Mouse (Mus musculus) lung, embryonic 14.5 days (tissue): Measurements from ENCODE around the gene Dnmt3a. TPM values are rescaled to one million over a fixed set of nuclear protein-coding genes. Genes with fewer than 3 reads are reported as not detected.

ENCODE experiments used
- ATAC-seq: fragments of 200-750 bp; cut with Nextera tagmentation; 2 replicates; pipeline ENCODE4 v1.8.0; 2017; ENCODE audit warnings: mild to moderate bottlenecking, moderate TSS enrichment, moderate library complexity; ENCODE audit not compliant: insufficient read depth
- DNase-seq: peaks from one replicate; pipeline ENCODE4 v3.0.0-alpha.2; 2015
- H3K27ac ChIP-seq: fragments of 300-500 bp; sonication (generic); 2 replicates; pipeline ENCODE4 v1.5.1; 2014; ENCODE audit warnings: low read depth, mild to moderate bottlenecking, moderate library complexity
- H3K27me3 ChIP-seq: fragments of 300-500 bp; sonication (generic); 2 replicates; pipeline ENCODE4 v1.6.1; 2014; ENCODE audit warnings: low read length, control low read depth; ENCODE audit not compliant: insufficient read depth
- H3K36me3 ChIP-seq: fragments of 300-500 bp; sonication (generic); 2 replicates; pipeline ENCODE4 v1.6.1; 2014; ENCODE audit warnings: control low read depth; ENCODE audit not compliant: insufficient read depth
- H3K4me1 ChIP-seq: fragments of 300-500 bp; sonication (generic); 2 replicates; pipeline ENCODE4 v1.6.1; 2014; ENCODE audit warnings: antibody characterized with exemption, control low read depth; ENCODE audit not compliant: insufficient read depth
- H3K4me2 ChIP-seq: fragments of 300-500 bp; sonication (generic); 2 replicates; pipeline ENCODE4 v1.6.1; 2014; ENCODE audit warnings: mild to moderate bottlenecking
- H3K4me3 ChIP-seq: fragments of 300-500 bp; sonication (generic); 2 replicates; pipeline ENCODE4 v1.5.1; 2014; ENCODE audit warnings: low read depth, low read length
- H3K9ac ChIP-seq: fragments of 300-500 bp; sonication (generic); 2 replicates; pipeline ENCODE4 v1.6.1; 2014
- H3K9me3 ChIP-seq: fragments of 300-500 bp; sonication (generic); 2 replicates; pipeline ENCODE4 v1.6.1; 2016; ENCODE audit warnings: low read depth, low read length, control low read depth
- CTCF ChIP-seq: IDR thresholded peaks from 2 replicates; pipeline ENCODE4 v1.5.1; 2016; ENCODE audit warnings: antibody characterized with exemption, low read depth
- WGBS: fragments of 180-500 bp; shearing (Covaris S2); extraction: QIAGEN DNeasy Blood & Tissue Kit; methylation state at CpG from one replicate; pipeline ENCODE4 v1.1.7; 2014; 5-methylcytosine and 5-hydroxymethylcytosine counted together
- polyA plus RNA-seq: library from polyadenylated mRNA; unstranded; fragments of >200 nt; fragmentation: Nextera tagmentation; extraction: Ambion mirVana; gene quantifications from 2 replicates; pipeline ENCODE4 v1.2.1, GENCODE M21; 2014

The Dnmt3a gene
- polyA plus RNA-seq, 1 experiment from 2014 or later, result 95.5 TPM

DNA sequence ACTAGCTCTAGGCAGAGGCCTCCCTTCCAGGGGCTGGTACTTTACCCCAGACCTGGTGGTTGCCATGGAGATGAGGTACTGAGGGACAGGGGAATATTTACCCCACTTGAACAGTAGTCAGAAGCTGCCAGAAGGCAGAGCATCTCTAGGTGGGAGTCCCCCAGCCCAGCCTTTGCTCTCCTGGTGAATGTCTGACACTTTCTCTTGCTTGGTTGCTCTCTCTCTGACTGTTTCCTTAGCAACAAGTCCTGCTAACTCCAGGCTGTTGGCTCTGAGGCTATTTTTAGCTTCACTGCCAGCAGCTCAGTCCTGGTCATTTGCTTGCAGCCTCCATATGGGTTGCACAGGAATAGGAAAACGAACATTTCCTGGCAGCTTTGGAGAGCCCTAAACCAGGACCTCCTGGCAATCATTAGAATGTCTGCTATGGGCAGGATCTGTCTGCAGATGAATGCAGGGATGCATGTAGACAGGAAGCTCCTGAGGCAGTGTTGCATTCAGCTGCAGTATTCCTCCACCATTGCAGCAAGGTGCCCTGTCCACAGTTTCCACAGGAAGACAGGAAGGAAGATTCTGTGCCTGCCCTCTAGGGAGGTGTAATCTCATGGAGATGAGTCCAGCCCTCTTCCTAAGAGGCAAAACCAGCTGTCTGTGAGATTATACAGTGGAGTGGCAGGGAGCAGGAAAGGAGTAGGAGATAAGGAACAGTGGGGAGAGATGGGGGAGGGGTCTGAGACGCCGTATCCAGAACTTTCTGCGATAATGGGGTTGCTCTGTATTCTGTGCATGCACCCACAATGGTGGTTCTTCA, 81.9 kb downstream of the Dnmt3a start:
- no peaks in the 10 kb centered on the region for H3K9me3 ChIP-seq
- peaks cover 48% of the 10 kb centered on the region for H3K4me1 ChIP-seq
- no peaks in the 10 kb centered on the region for H3K27me3 ChIP-seq
- no peak for TF ChIP-seq CTCF
- peaks cover 43% of the 10 kb centered on the region for H3K36me3 ChIP-seq
- no peak overlapping the region for H3K9ac ChIP-seq
- peak overlapping the region; percentile 74 for H3K27ac ChIP-seq
- H3K4me2 ChIP-seq, result peak overlapping the region; percentile 31; the same call in 1 of the 2 replicates
- ATAC-seq, result peak; percentile 50
- WGBS, result 9% methylated on average over 4 of the region's 4 CpGs
- DNase-seq, result peak; percentile 80
- no peak overlapping the region for H3K4me3 ChIP-seq

DNA sequence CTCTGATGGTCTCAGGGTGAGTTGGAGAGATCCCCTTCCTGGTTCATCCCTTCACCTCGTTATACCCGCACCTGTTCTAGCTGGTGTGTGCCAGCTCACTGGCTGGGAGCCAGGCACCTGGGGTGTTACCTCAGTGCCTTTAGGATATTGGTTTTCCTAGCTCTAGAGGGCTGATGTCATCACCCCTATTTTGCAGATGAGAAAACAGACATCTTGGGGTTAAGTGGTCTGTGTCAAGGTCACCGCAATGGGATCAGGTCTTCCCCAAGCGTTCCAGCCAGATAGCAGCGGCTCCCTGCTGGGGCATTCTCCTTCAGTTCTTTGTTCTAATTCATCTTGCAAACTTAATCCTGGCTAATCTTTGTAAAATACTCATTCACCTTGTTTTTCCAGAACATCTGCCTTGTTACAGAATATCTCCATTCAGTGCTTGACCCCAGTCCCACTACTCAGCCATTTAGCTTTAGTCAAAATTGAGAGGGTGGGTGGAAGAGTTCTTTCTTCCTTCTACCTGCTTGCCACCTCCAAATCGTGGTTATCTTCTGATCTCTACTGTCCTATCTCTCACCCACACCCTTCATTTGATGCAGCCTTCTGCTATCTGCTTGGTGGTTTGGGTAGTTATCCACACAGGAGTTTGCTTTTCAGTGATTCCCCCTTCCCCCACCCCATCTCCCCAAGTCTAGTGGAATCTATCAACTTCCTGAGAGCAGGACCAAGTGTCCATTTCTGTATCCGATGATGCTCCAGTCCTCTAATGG, 84.2 kb downstream of the Dnmt3a start:
- H3K9me3 ChIP-seq, result no peaks in the 10 kb centered on the region
- peaks cover 47% of the 10 kb centered on the region for H3K4me1 ChIP-seq
- peaks cover 34% of the 10 kb centered on the region; the same call in 1 of the 2 replicates for H3K36me3 ChIP-seq
- 39% methylated on average over 7 of the region's 7 CpGs for WGBS
- no peak overlapping the region for H3K9ac ChIP-seq
- ATAC-seq, result no peak
- no peak overlapping the region for H3K27ac ChIP-seq
- no peaks in the 10 kb centered on the region for H3K27me3 ChIP-seq
- TF ChIP-seq CTCF, result no peak
- peak overlapping the region; percentile 86; the same call in 1 of the 2 replicates for H3K4me2 ChIP-seq
- no peak for DNase-seq
- H3K4me3 ChIP-seq, result no peak overlapping the region

DNA sequence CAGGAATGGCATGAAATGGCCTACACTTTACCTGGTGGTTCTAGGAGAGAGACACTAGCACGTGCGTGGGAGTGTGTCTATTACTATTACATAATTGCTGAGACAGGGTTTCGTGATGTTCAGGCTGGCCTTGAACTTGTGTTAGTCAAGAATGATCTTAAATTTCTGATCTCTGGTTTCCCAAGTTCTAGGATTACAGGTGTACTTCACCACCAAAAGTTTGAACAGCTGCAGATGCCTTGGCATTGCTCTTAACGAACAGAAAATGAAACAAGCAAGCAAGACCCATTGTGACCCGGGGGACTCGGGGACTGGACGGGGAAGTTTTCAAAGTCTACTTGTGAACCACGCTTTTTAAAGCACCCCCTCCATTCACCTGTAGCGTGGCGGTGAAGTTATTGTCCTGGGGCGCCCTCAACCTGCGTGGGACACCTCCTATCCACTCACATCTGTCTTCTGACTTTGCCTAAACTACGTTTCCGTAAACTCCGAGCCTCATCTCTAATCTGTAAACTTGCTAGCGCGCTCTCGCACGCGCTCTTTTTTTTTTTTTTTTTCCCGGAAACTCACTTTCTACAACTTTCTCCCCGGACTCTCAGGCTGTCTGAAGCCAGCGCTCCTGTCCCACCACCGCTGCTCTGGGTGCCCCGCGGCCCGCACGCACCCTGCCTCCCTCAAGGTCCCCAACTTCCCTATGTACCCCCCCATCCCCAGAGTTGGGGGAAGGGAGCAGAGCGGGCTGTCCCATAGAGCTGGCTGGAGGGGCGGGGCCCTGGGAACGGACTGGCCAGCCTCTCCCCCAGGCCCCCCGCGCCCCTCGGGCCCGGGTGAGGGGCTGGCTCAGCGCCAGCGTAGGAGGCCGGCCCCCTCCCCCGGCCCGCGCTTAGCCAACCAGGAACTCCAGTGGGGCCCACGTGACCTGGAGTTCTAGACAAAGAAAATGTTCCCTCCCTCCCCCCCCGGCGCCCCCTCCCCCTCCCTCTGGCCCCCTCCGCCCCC, 85.2 kb downstream of the Dnmt3a start:
- peak; percentile 95 for DNase-seq
- H3K27ac ChIP-seq, result peak overlapping the region; percentile 96
- peak overlapping the region; percentile 86 for H3K4me2 ChIP-seq
- peaks cover 40% of the 10 kb centered on the region for H3K4me1 ChIP-seq
- peak overlapping the region; percentile 67 for H3K9ac ChIP-seq
- ATAC-seq, result peak; percentile 74
- no peaks in the 10 kb centered on the region for H3K27me3 ChIP-seq
- no peak for TF ChIP-seq CTCF
- 2% methylated on average over 38 of the region's 45 CpGs for WGBS
- H3K4me3 ChIP-seq, result peak overlapping the region; percentile 49
- H3K36me3 ChIP-seq, result peaks cover 38% of the 10 kb centered on the region
- H3K9me3 ChIP-seq, result no peaks in the 10 kb centered on the region

DNA sequence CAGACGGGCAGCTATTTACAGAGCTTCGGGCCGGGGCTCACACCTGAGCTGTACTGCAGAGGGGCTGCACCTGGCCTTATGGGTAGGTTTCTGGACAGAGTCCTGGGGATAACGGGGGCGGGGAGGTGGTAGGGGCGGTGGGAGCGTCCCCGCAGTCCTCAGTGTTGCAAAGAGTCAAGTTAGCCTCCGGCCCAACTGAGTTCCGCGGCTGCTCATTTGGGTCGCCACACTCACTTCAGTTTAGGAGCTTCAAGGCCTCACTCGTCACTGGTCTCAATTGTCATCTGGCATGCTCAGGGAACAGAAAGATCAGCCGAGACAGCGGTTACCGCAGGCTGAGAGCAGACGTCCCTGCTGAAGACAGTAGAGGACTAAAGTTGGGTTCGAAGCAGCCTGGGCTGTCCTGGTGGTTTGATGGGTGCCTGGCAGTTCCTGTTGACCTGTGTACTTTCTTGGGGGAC, 86.0 kb downstream of the Dnmt3a start:
- Histone ChIP-seq H3K27me3 (no peaks in the 10 kb centered on the region), H3K9ac (peak overlapping the region; percentile 67), H3K27ac (peak overlapping the region; percentile 96), H3K36me3 (peaks cover 43% of the 10 kb centered on the region), H3K4me1 (peaks cover 35% of the 10 kb centered on the region), H3K4me2 (peak overlapping the region; percentile 86), H3K4me3 (peak overlapping the region; percentile 49), H3K9me3 (no peaks in the 10 kb centered on the region)
- no peak for TF ChIP-seq CTCF
- ATAC-seq (peak; percentile 70), DNase-seq (peak; percentile 69)
- under 1% methylated on average over 18 of the region's 18 CpGs for WGBS

DNA sequence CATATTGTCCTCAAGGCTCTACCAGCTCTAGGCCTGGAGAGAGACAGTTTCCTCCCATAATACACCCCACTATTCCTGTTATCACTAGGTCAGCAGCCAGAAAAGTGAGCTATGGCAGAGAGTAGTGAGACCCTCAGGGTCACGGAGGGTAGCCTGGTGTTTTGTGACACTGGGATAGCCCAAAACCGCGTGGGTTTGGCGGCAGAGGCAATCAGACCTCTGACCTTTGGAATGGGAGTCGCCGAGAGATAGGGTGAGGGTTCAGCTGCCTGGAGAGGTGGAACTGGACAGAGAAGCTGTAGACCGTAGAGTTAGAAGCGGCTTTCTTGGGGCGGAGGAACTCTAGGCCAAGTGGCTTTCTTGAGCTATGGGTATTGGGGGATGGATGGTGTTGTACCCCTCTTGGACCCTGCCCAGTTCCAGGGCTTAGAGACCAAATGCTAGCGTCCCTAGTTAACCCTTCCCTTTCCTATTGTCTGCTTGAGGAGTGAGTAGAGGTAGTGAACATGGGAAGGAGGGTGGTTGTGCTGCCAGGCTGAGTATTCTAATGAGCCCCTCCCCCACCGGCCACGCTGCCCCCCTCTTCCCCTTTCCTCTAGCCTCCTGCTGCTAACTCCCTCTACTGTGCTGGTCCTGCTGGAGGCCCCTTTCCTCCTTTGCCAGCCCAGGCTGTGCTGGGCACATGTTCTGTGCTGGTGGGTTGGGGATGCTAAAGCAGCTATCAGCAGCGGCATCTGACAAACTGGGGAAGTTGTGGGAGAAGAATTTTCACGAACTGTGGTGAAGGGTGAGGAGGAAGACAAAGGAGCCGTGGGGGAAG, 86.6 kb downstream of the Dnmt3a start:
- peaks cover 47% of the 10 kb centered on the region for H3K36me3 ChIP-seq
- 2% methylated on average over 15 of the region's 15 CpGs for WGBS
- H3K9me3 ChIP-seq, result no peaks in the 10 kb centered on the region
- DNase-seq (peak; percentile 44), ATAC-seq (peak; percentile 30)
- H3K27me3 ChIP-seq, result no peaks in the 10 kb centered on the region
- peak overlapping the region; percentile 86 for H3K4me2 ChIP-seq
- peak overlapping the region; percentile 96 for H3K27ac ChIP-seq
- H3K4me1 ChIP-seq, result peaks cover 29% of the 10 kb centered on the region
- H3K9ac ChIP-seq, result peak overlapping the region; percentile 67
- H3K4me3 ChIP-seq, result peak overlapping the region; percentile 49
- no peak for TF ChIP-seq CTCF

DNA sequence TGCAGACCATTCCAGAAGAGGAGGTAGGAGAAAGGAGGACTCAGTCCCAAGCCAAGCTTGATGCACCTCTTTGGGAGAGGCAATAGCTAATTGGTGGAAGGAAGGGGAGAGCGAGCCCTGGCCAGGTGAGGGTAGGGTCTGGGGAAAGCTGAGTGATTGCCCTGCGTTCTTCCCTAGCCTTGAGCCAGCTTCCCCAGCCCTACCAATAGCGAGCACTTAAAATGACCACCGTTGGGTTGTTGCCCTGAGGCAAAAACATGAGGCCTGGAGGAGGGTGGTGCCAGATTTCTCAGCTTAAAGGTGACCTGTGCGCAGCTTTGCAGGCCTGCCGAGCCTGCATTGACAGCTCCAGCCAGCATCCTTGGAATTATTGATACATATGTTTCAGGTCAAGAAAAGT, 87.5 kb downstream of the Dnmt3a start:
- peaks cover 21% of the 10 kb centered on the region for H3K4me1 ChIP-seq
- DNase-seq (no peak), ATAC-seq (no peak)
- no peaks in the 10 kb centered on the region for H3K9me3 ChIP-seq
- H3K4me2 ChIP-seq, result peak overlapping the region; percentile 86
- H3K27me3 ChIP-seq, result no peaks in the 10 kb centered on the region
- TF ChIP-seq CTCF, result no peak
- WGBS, result 50% methylated on average over 6 of the region's 6 CpGs
- H3K27ac ChIP-seq, result peak overlapping the region; percentile 96; the same call in 1 of the 2 replicates
- H3K36me3 ChIP-seq, result peaks cover 54% of the 10 kb centered on the region
- peak overlapping the region; percentile 67 for H3K9ac ChIP-seq
- H3K4me3 ChIP-seq, result peak overlapping the region; percentile 49
